Mouse (Mus musculus): ENCODE results near the gene Asb7. TPM values are rescaled to one million over a fixed set of nuclear protein-coding genes. Genes with fewer than 3 reads are reported as not detected.

The Asb7 gene
- polyA plus RNA-seq, 1 experiment from 2014 or later = 6.0 TPM

DNA sequence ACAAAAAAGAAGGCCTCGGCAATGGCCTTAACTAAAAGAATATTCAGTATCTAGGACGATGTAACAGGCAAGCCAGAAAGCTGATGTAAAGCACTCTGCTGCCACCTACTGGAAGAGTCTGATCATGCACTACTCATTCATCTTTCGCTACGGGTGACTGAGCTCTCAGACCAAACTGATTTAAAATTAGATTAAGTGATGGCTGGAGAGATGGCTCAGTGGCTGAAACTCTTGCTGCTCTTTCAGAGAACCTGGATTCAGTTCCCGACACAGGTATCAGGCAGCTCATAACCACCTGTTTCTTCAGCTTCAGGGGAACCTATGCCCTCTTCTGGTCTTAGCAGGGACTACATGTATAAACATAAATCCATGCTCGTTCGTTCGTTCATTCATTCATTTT is 27.8 kb downstream of the Asb7 start:
- ATAC-seq = peak; percentile 41; the same call in 1 of the 2 replicates
- TF ChIP-seq CTCF (IDR thresholded peaks at IDR 0.05; ENCODE audit: low read depth) = peak; percentile 96
- 14% methylated on average over 8 of the region's 8 CpGs for WGBS
- Histone ChIP-seq H3K27ac (ENCODE audit: low read depth, low read length) (no peak overlapping the region), H3K36me3 (ENCODE audit: control insufficient read depth, insufficient read depth) (peaks cover 18% of the 10 kb centered on the region), H3K4me2 (replicated peaks; ENCODE audit: low read depth) (peak overlapping the region; percentile 59), H3K9ac (ENCODE audit: low read depth, low read length) (no peak overlapping the region), H3K27me3 (replicated peaks; ENCODE audit: control insufficient read depth, insufficient read depth, low read length) (no peaks in the 10 kb centered on the region), H3K4me1 (replicated peaks; ENCODE audit: control insufficient read depth, insufficient read depth, low read length) (no peaks in the 10 kb centered on the region), H3K4me3 (ENCODE audit: low read depth, low read length) (peak overlapping the region; percentile 31), H3K9me3 (ENCODE audit: control insufficient read depth) (no peaks in the 10 kb centered on the region)

DNA sequence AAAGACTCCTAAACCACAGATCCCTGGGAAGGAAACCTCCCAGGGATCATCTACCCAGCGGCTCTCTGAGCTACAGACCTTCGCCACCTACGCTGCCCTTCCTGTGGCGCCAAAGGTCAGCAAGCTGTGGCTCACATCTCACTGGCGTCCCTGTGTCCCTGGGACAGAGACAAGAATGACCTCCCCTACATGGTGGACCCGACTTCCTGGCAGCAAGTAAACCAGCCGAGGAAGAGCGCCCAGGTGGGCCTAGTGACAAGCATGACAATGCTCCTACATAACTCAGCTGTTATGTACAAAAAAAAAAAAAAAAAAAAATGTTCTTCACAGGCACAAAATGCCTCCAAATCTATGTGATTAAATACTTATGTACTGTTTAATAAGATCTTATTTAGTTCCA is 28.4 kb downstream of the Asb7 start:
- no peak overlapping the region for H3K27ac ChIP-seq (ENCODE audit: low read depth, low read length)
- no peak for ATAC-seq
- no peaks in the 10 kb centered on the region for H3K9me3 ChIP-seq (ENCODE audit: control insufficient read depth)
- no peak overlapping the region for H3K4me3 ChIP-seq (ENCODE audit: low read depth, low read length)
- 86% methylated on average over 8 of the region's 8 CpGs for WGBS
- TF ChIP-seq CTCF (IDR thresholded peaks at IDR 0.05; ENCODE audit: low read depth) = no peak
- no peak overlapping the region for H3K4me2 ChIP-seq (replicated peaks; ENCODE audit: low read depth)
- peaks cover 18% of the 10 kb centered on the region for H3K36me3 ChIP-seq (ENCODE audit: control insufficient read depth, insufficient read depth)
- H3K9ac ChIP-seq (ENCODE audit: low read depth, low read length) = no peak overlapping the region
- H3K4me1 ChIP-seq (replicated peaks; ENCODE audit: control insufficient read depth, insufficient read depth, low read length) = no peaks in the 10 kb centered on the region
- no peaks in the 10 kb centered on the region for H3K27me3 ChIP-seq (replicated peaks; ENCODE audit: control insufficient read depth, insufficient read depth, low read length)

DNA sequence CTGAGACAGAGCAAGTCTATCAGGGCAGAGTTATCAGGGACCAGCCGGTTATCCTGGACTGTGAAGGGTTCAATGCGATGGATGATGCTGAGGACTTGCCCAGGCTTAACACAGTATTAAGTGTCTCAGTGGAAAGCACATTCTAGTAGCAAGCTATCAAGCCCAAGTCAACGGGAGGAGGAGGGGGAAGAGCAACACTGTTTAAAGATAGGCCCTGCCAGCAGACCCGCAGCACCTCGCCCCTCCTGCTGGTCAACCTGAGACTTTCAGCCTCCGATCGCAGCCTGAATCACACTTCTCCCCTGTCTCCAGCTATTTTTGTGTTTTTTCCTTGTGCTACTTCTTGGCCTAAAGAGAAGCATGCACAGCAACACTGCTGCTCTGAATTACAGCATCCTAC is 29.1 kb downstream of the Asb7 start:
- Histone ChIP-seq H3K9ac (ENCODE audit: low read depth, low read length) (no peak overlapping the region), H3K36me3 (ENCODE audit: control insufficient read depth, insufficient read depth) (peaks cover 18% of the 10 kb centered on the region), H3K27me3 (replicated peaks; ENCODE audit: control insufficient read depth, insufficient read depth, low read length) (no peaks in the 10 kb centered on the region), H3K27ac (ENCODE audit: low read depth, low read length) (no peak overlapping the region), H3K4me3 (ENCODE audit: low read depth, low read length) (no peak overlapping the region), H3K9me3 (ENCODE audit: control insufficient read depth) (no peaks in the 10 kb centered on the region), H3K4me2 (replicated peaks; ENCODE audit: low read depth) (no peak overlapping the region), H3K4me1 (replicated peaks; ENCODE audit: control insufficient read depth, insufficient read depth, low read length) (no peaks in the 10 kb centered on the region)
- peak; percentile 60 for TF ChIP-seq CTCF (IDR thresholded peaks at IDR 0.05; ENCODE audit: low read depth)
- no peak for ATAC-seq
- 74% methylated on average over 7 of the region's 7 CpGs for WGBS

DNA sequence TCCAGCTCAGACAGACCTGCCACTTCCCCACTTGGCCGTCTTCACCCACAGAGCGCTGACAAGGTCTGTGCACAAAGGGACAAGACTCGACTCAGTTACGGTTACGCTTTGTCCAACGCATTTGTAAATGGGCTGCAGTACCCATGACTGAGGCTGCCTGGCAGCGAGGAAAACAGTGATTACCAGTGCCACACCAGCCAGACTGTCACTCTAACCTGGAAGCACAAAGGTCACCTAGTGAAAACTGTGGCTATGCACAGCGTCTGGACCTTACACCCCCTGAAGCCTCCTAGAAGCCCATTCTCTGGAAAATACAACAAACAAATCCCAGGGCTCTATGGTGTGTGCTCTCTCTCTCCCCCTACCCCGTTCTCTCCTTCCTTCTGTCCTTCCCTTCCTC is 33.9 kb downstream of the Asb7 start:
- H3K4me1 ChIP-seq (replicated peaks; ENCODE audit: control insufficient read depth, insufficient read depth, low read length) = peaks cover 10% of the 10 kb centered on the region; the same call in 1 of the 2 replicates
- no peak for TF ChIP-seq CTCF (IDR thresholded peaks at IDR 0.05; ENCODE audit: low read depth)
- WGBS = 85% methylated on average over 9 of the region's 9 CpGs
- H3K9ac ChIP-seq (ENCODE audit: low read depth, low read length) = no peak overlapping the region
- no peak for ATAC-seq
- no peak overlapping the region for H3K4me2 ChIP-seq (replicated peaks; ENCODE audit: low read depth)
- no peak overlapping the region for H3K27ac ChIP-seq (ENCODE audit: low read depth, low read length)
- H3K36me3 ChIP-seq (ENCODE audit: control insufficient read depth, insufficient read depth) = peaks cover 29% of the 10 kb centered on the region
- no peak overlapping the region for H3K4me3 ChIP-seq (ENCODE audit: low read depth, low read length)
- no peaks in the 10 kb centered on the region for H3K27me3 ChIP-seq (replicated peaks; ENCODE audit: control insufficient read depth, insufficient read depth, low read length)
- H3K9me3 ChIP-seq (ENCODE audit: control insufficient read depth) = no peaks in the 10 kb centered on the region

DNA sequence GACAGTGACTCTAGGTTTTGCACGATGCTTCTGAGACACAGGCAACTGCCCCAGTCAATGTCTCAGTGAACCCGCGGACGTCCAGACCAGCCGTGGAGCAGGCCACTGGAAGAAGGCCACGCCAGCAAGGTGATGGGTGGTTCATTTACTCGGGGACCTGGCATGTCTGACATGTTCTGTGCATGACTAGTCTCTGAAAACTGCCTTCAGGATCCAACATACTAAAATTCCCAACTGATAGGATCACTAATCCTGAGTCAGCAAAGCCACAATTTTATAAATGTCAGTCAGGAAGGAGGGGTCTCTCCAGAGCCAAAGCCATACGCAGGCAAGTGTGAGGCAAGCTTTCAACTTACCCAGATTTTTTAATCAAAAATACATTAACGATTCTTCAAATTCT is 35.8 kb downstream of the Asb7 start:
- Histone ChIP-seq H3K27ac (ENCODE audit: low read depth, low read length) (no peak overlapping the region), H3K4me2 (replicated peaks; ENCODE audit: low read depth) (no peak overlapping the region), H3K27me3 (replicated peaks; ENCODE audit: control insufficient read depth, insufficient read depth, low read length) (no peaks in the 10 kb centered on the region), H3K4me1 (replicated peaks; ENCODE audit: control insufficient read depth, insufficient read depth, low read length) (peaks cover 10% of the 10 kb centered on the region; the same call in 1 of the 2 replicates), H3K9ac (ENCODE audit: low read depth, low read length) (no peak overlapping the region), H3K36me3 (ENCODE audit: control insufficient read depth, insufficient read depth) (peaks cover 12% of the 10 kb centered on the region), H3K4me3 (ENCODE audit: low read depth, low read length) (no peak overlapping the region), H3K9me3 (ENCODE audit: control insufficient read depth) (no peaks in the 10 kb centered on the region)
- ATAC-seq = no peak
- 83% methylated on average over 9 of the region's 9 CpGs for WGBS
- TF ChIP-seq CTCF (IDR thresholded peaks at IDR 0.05; ENCODE audit: low read depth) = no peak

DNA sequence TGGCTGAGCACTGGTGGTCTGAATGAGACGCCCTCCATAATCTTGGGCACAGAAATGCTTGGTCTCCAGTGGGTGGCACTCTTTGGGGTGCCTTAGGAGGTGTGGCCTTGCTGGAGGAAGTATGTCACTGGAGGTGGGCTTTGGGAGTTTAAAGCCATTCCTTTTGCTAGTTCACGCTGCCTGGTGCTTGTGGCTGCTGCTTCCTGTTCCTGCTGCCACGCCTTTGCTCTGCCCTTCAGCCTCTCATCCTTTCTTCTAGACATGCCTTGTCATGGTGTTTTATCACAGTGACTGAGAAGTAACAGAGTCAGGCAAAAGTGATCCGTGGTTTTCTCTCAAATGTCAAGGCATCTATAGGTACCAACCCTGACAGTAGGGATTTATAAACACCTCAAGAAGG is 37.2 kb downstream of the Asb7 start:
- 63% methylated on average over 4 of the region's 4 CpGs for WGBS
- peaks cover 10% of the 10 kb centered on the region; the same call in 1 of the 2 replicates for H3K4me1 ChIP-seq (replicated peaks; ENCODE audit: control insufficient read depth, insufficient read depth, low read length)
- no peaks in the 10 kb centered on the region for H3K27me3 ChIP-seq (replicated peaks; ENCODE audit: control insufficient read depth, insufficient read depth, low read length)
- no peaks in the 10 kb centered on the region for H3K9me3 ChIP-seq (ENCODE audit: control insufficient read depth)
- no peak overlapping the region for H3K9ac ChIP-seq (ENCODE audit: low read depth, low read length)
- peak overlapping the region; percentile 22; the same call in 1 of the 2 replicates for H3K27ac ChIP-seq (ENCODE audit: low read depth, low read length)
- ATAC-seq = peak; percentile 60
- peaks cover 10% of the 10 kb centered on the region; the same call in 1 of the 2 replicates for H3K36me3 ChIP-seq (ENCODE audit: control insufficient read depth, insufficient read depth)
- H3K4me2 ChIP-seq (replicated peaks; ENCODE audit: low read depth) = no peak overlapping the region
- no peak for TF ChIP-seq CTCF (IDR thresholded peaks at IDR 0.05; ENCODE audit: low read depth)
- H3K4me3 ChIP-seq (ENCODE audit: low read depth, low read length) = no peak overlapping the region

DNA sequence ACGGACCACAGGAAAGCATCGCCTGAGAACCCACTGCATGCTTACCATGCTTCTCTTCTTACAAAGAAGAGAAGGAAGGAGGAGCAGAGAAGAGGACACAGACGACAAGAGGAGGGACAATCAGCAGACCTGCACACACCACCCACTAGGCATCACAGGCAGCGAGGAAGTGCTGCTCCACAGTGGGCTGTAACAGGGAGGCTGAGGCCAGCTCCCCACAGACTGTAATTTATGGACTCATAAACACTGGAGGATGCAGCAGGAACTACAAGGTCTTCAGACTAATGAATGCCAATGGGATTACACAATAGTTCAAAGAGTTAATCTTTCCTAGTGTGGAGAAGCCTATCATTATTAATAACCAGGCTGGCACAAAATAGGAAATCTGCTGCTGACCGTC is 38.5 kb downstream of the Asb7 start:
- no peak overlapping the region for H3K27ac ChIP-seq (ENCODE audit: low read depth, low read length)
- peaks cover 15% of the 10 kb centered on the region; the same call in 1 of the 2 replicates for H3K36me3 ChIP-seq (ENCODE audit: control insufficient read depth, insufficient read depth)
- ATAC-seq = peak; percentile 52; the same call in 1 of the 2 replicates
- H3K4me2 ChIP-seq (replicated peaks; ENCODE audit: low read depth) = no peak overlapping the region
- H3K9ac ChIP-seq (ENCODE audit: low read depth, low read length) = no peak overlapping the region
- H3K4me3 ChIP-seq (ENCODE audit: low read depth, low read length) = no peak overlapping the region
- H3K4me1 ChIP-seq (replicated peaks; ENCODE audit: control insufficient read depth, insufficient read depth, low read length) = peaks cover 10% of the 10 kb centered on the region; the same call in 1 of the 2 replicates
- no peaks in the 10 kb centered on the region for H3K9me3 ChIP-seq (ENCODE audit: control insufficient read depth)
- WGBS = 54% methylated on average over 5 of the region's 5 CpGs
- H3K27me3 ChIP-seq (replicated peaks; ENCODE audit: control insufficient read depth, insufficient read depth, low read length) = no peaks in the 10 kb centered on the region
- TF ChIP-seq CTCF (IDR thresholded peaks at IDR 0.05; ENCODE audit: low read depth) = peak; percentile 25

Measured in intestine, postnatal 0 days (tissue).